Mouse (Mus musculus): ENCODE measurements around the gene Rps13. TPM values are rescaled to one million over a fixed set of nuclear protein-coding genes. Genes with fewer than 3 reads are reported as not detected.
A peak's percentile ranks its signal among the peaks of the same experiment; 100 is the strongest.

Gene Rps13
- polyA plus RNA-seq, 1 experiment from 2014 or later, result 471 TPM

DNA sequence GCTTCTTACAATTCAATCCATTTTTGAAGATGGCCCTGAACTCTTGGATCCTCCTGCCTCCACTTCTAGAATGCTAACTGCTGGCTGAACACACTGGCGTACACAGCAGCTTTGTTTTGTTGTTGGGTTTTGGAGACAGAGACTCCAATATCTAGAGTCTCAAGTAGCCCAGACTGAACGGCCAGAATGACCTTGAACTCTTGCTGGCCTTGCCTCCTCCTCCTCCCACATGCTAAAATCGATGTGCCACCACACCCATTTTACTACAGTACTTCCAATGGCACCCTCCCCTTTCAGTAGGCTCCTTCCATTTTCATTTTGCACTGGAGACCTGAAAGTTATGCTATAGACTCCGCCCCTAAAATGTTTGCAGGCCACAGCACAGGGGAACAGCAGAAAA is 32.9 kb downstream of the Rps13 start:
- Histone ChIP-seq H3K4me3 (ENCODE audit: low read depth, low read length) (no peak overlapping the region), H3K27ac (ENCODE audit: low read depth, low read length) (peak overlapping the region; percentile 50; the same call in 1 of the 2 replicates), H3K9me3 (ENCODE audit: control insufficient read depth) (no peaks in the 10 kb centered on the region), H3K4me2 (replicated peaks; ENCODE audit: low read depth) (no peak overlapping the region), H3K9ac (ENCODE audit: low read depth, low read length) (no peak overlapping the region), H3K4me1 (replicated peaks; ENCODE audit: control insufficient read depth, insufficient read depth, low read length) (0 out of 2 replicates have a peak, but pooled peaks cover 5% of the 10 kb centered on the region), H3K36me3 (ENCODE audit: control insufficient read depth, insufficient read depth) (no peaks in the 10 kb centered on the region), H3K27me3 (replicated peaks; ENCODE audit: control insufficient read depth, insufficient read depth, low read length) (no peaks in the 10 kb centered on the region)
- no peak for TF ChIP-seq CTCF (IDR thresholded peaks at IDR 0.05; ENCODE audit: low read depth)
- peak; percentile 11; the same call in 1 of the 2 replicates for ATAC-seq
- whole genome bisulfite sequencing, result 61% methylated on average over 4 of the region's 4 CpGs

DNA sequence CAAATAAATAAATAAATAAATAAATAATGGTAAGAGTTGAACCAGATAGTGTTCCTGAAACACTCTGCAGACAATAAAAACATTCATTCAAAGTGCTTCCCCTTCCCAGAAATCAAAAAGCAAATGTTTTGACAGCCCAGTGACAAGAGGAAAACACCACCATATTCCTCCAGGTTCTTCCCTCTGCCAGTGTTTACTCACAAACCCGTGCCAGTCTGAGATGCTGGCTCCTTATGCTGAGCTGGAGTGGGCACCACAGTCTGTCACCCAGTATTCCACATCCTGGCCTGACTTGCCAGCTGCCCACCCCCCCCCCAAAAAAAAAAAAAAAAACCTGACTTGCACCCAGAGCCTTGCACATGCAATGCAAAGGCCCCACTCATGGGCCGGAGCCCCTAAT is 35.1 kb downstream of the Rps13 start:
- WGBS, result 65% methylated on average over 2 of the region's 2 CpGs
- TF ChIP-seq CTCF (IDR thresholded peaks at IDR 0.05; ENCODE audit: low read depth), result no peak

DNA sequence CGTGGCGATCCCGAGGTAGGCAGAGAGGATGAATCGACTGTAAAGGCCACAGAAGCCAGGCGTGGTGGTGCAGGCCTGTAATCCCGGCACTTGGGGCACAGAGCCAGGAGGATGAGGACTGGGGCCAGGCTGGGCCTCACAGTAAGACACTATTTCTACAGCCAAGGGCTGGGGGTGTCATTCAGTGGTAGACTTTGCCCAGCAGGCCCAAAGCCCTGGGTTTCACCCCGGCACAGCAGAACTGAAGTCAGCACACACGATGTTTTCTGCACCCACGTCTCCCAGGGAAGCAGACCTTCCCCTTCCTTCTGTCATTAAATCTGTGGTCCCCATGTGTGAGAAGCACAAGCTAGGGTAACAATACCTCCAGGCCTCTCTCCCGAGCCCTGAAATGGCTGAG is 35.6 kb downstream of the Rps13 start:
- Histone ChIP-seq H3K27ac (ENCODE audit: low read depth, low read length) (peak overlapping the region; percentile 46; the same call in 1 of the 2 replicates), H3K4me1 (replicated peaks; ENCODE audit: control insufficient read depth, insufficient read depth, low read length) (0 out of 2 replicates have a peak, but pooled peaks cover 5% of the 10 kb centered on the region), H3K36me3 (ENCODE audit: control insufficient read depth, insufficient read depth) (no peaks in the 10 kb centered on the region), H3K27me3 (replicated peaks; ENCODE audit: control insufficient read depth, insufficient read depth, low read length) (no peaks in the 10 kb centered on the region), H3K9me3 (ENCODE audit: control insufficient read depth) (no peaks in the 10 kb centered on the region), H3K4me2 (replicated peaks; ENCODE audit: low read depth) (peak overlapping the region; percentile 18; the same call in 1 of the 2 replicates), H3K9ac (ENCODE audit: low read depth, low read length) (no peak overlapping the region), H3K4me3 (ENCODE audit: low read depth, low read length) (no peak overlapping the region)
- WGBS, result 37% methylated on average over 10 of the region's 10 CpGs
- peak; percentile 52 for ATAC-seq
- no peak for TF ChIP-seq CTCF (IDR thresholded peaks at IDR 0.05; ENCODE audit: low read depth)

More for the DNA sequence above, 35.1 kb downstream of the Rps13 start:
- H3K9ac ChIP-seq (ENCODE audit: low read depth, low read length), result no peak overlapping the region
- no peak overlapping the region for H3K4me2 ChIP-seq (replicated peaks; ENCODE audit: low read depth)
- H3K4me3 ChIP-seq (ENCODE audit: low read depth, low read length), result no peak overlapping the region
- H3K36me3 ChIP-seq (ENCODE audit: control insufficient read depth, insufficient read depth), result no peaks in the 10 kb centered on the region
- no peaks in the 10 kb centered on the region for H3K9me3 ChIP-seq (ENCODE audit: control insufficient read depth)
- H3K27ac ChIP-seq (ENCODE audit: low read depth, low read length), result 0 out of 2 replicates have a peak overlapping the region, but pooled peaks have one; percentile 46
- H3K27me3 ChIP-seq (replicated peaks; ENCODE audit: control insufficient read depth, insufficient read depth, low read length), result no peaks in the 10 kb centered on the region
- ATAC-seq, result no peak
- 0 out of 2 replicates have a peak, but pooled peaks cover 5% of the 10 kb centered on the region for H3K4me1 ChIP-seq (replicated peaks; ENCODE audit: control insufficient read depth, insufficient read depth, low read length)

DNA sequence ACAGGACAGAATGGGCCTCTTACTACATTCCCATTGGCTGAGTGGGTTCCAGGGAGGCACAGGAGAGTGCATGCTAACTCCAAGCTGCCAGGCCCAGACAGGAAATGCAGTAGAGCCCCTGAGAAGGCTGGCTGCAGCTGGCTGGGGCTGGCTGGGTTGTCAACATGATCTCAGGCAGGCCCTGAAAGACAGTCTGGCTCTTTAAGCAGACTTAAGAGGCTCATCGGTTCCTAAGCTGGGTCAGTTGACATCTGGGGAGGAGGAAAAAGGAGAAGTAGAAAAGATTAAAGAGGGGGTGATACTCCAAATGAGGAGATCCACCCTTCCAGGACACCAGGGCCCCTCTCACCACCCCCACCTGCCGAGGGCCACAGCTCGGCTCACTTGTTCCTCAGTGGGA is 39.0 kb downstream of the Rps13 start:
- H3K4me3 ChIP-seq (ENCODE audit: low read depth, low read length), result no peak overlapping the region
- no peaks in the 10 kb centered on the region for H3K27me3 ChIP-seq (replicated peaks; ENCODE audit: control insufficient read depth, insufficient read depth, low read length)
- 0 out of 2 replicates have a peak, but pooled peaks cover 5% of the 10 kb centered on the region for H3K4me1 ChIP-seq (replicated peaks; ENCODE audit: control insufficient read depth, insufficient read depth, low read length)
- no peak for ATAC-seq
- H3K27ac ChIP-seq (ENCODE audit: low read depth, low read length), result no peak overlapping the region
- WGBS, result 64% methylated on average over 3 of the region's 3 CpGs
- TF ChIP-seq CTCF (IDR thresholded peaks at IDR 0.05; ENCODE audit: low read depth), result no peak
- H3K9me3 ChIP-seq (ENCODE audit: control insufficient read depth), result no peaks in the 10 kb centered on the region
- H3K4me2 ChIP-seq (replicated peaks; ENCODE audit: low read depth), result no peak overlapping the region
- no peaks in the 10 kb centered on the region for H3K36me3 ChIP-seq (ENCODE audit: control insufficient read depth, insufficient read depth)
- no peak overlapping the region for H3K9ac ChIP-seq (ENCODE audit: low read depth, low read length)

DNA sequence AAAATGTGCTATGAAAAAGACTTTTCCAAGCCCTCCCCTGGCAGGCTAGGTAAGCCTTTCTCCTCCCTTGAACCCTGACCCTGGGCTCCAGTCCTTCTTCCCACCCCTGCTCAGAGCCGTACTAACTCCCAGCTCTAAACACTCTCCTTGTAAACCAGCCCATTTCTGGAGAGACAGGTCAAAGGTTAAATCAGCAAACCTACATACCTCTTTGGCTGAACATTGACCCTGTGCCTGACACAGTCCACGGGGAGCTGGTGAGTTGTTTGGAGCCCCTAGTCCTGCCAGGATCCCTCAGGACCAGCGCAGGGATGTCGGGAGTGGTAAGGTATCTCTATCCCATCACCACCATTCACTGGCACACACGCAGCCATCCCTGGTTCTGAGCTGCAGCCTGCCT is 41.6 kb downstream of the Rps13 start:
- peak; percentile 31; the same call in 1 of the 2 replicates for ATAC-seq
- no peak for TF ChIP-seq CTCF (IDR thresholded peaks at IDR 0.05; ENCODE audit: low read depth)

DNA sequence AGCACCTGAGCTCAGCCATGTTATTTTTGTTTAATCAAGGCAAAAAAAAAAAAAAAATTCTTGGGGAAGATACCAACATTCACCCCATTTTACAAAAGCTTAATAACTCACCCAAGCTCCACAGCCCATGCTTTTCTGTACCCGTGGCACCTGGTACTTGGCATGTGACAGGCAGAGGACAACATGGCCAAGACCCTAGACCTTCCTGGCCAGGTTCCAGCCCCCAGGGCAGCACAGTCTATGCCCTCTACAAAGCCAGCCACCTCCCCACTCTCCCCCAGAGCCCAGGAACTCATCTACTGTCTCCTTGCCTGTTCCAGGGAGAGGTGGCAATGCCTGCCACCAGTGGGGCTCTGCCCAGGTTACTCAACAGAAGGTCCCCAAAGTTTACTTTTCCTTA is 43.4 kb downstream of the Rps13 start:
- Histone ChIP-seq H3K4me3 (ENCODE audit: low read depth, low read length) (no peak overlapping the region), H3K9me3 (ENCODE audit: control insufficient read depth) (no peaks in the 10 kb centered on the region), H3K36me3 (ENCODE audit: control insufficient read depth, insufficient read depth) (no peaks in the 10 kb centered on the region), H3K4me1 (replicated peaks; ENCODE audit: control insufficient read depth, insufficient read depth, low read length) (peaks cover 17% of the 10 kb centered on the region), H3K27me3 (replicated peaks; ENCODE audit: control insufficient read depth, insufficient read depth, low read length) (no peaks in the 10 kb centered on the region), H3K9ac (ENCODE audit: low read depth, low read length) (no peak overlapping the region), H3K4me2 (replicated peaks; ENCODE audit: low read depth) (no peak overlapping the region), H3K27ac (ENCODE audit: low read depth, low read length) (no peak overlapping the region)
- 87% methylated on average over 1 of the region's 1 CpGs for WGBS
- no peak for TF ChIP-seq CTCF (IDR thresholded peaks at IDR 0.05; ENCODE audit: low read depth)
- no peak for ATAC-seq

More for the DNA sequence above, 41.6 kb downstream of the Rps13 start:
- no peaks in the 10 kb centered on the region for H3K9me3 ChIP-seq (ENCODE audit: control insufficient read depth)
- no peak overlapping the region for H3K9ac ChIP-seq (ENCODE audit: low read depth, low read length)
- no peaks in the 10 kb centered on the region for H3K36me3 ChIP-seq (ENCODE audit: control insufficient read depth, insufficient read depth)
- 0 out of 2 replicates have a peak overlapping the region, but pooled peaks have one; percentile 2 for H3K27ac ChIP-seq (ENCODE audit: low read depth, low read length)
- H3K4me3 ChIP-seq (ENCODE audit: low read depth, low read length), result no peak overlapping the region
- 22% methylated on average over 5 of the region's 5 CpGs for WGBS
- H3K4me2 ChIP-seq (replicated peaks; ENCODE audit: low read depth), result no peak overlapping the region
- H3K27me3 ChIP-seq (replicated peaks; ENCODE audit: control insufficient read depth, insufficient read depth, low read length), result no peaks in the 10 kb centered on the region
- peaks cover 6% of the 10 kb centered on the region for H3K4me1 ChIP-seq (replicated peaks; ENCODE audit: control insufficient read depth, insufficient read depth, low read length)

Measured in intestine, postnatal 0 days (tissue).